Mouse (Mus musculus) effector memory CD4-positive, alpha-beta T cell, adult 5 months (primary cell): ENCODE measurements around the gene Ddrgk1. TPM values are rescaled to one million over a fixed set of nuclear protein-coding genes. Genes with fewer than 3 reads are reported as not detected.

Source experiments
- polyA plus RNA-seq: library from polyadenylated mRNA; unstranded; fragments of 100-300 nt; shearing (Covaris generic); gene quantifications from one replicate; pipeline ENCODE4 v1.2.1, GENCODE M21; 2017

Gene Ddrgk1
- polyA plus RNA-seq: 136 TPM

DNA sequence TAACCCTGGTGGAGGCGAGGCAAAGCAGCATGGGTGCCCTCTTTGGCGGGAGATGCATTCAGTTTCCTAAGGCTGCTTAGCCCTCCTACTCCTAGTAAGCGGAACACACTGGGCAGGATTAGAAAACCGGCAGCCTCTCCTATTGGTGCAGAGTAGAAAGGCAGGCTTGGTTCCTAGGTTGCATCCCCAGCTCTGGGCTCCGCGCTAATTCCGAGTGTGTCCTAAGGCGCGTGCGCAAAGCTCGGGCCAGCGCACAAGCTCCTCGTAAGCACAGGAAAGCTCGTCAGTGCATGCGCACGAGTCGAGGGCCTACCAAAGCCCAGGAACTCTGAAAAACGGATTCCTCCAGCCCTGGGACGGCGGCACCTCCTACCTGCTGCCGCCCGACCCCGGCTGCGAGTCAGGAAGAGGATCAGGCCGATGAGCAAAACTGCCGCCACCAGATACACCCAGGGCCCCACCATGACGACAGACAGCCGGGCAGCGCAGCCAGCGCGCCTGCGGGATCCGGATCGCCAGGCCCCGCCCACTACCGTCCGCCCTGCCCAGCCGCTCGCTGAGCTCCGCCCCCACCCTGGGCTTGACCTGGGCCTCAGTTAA, at the start of gene Ddrgk1:
Gene Ddrgk1, minus strand, starts transcription at position 558 of the 600 bp plus-strand sequence.

DNA sequence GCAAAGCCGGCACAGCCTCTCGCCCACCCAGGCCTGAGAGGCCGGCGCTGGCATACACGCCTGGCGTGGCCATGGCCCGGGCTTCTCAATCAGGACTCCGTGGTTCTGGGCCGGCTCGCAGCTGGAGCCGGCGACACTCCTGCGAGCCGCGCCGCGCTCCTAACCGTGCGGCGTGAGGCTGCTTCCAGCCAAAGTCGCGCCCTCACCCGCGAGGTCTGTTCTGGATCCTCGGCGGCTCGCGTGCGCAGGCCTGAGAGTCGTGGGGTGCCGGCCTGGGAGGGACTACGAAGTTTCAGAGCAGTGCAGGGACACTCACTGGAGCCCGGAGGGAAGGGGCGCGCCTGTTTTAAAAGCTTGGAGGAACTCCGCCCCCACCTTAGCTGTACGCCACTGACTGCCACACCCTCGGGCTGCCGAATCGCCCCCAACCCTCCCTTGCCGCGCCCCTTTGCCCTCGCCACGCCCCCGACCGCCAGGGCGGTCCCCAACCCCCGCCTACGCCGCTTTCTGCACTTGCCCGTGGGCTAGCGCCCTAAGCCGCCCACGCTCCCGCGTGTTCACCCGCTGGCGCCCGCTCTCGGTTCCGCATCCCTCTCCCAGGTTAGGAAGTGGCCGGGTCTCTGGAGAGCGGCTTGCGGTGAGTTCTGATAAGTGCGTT, 32.8 kb upstream of the Ddrgk1 start, which contains the start of gene Slc4a11:
Gene Slc4a11, minus strand, starts transcription at position 367 of the 658 bp plus-strand sequence.

DNA sequence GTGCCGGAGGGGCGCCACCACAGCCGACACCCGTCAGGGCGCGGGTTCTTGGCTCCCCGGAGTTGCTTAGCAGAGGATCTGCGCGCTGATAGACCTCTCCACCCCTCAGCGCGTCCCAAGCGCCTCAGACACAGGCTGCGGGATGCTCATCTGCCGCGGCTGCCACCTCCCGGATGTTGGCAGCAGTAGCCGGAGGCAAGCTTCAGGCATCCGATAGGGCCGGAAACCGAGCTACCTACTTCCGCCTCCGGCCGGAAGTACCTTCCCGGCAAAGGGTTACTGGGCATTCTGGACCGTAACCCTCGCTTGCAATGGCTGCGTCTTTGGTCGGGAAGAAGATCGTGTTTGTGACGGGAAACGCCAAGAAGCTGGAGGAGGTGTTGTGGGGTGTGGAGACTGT, 3.1 kb upstream of the Ddrgk1 start, which contains the start of gene Itpa:
Gene Itpa, plus strand, starts transcription at position 52 of the 400 bp plus-strand sequence.

DNA sequence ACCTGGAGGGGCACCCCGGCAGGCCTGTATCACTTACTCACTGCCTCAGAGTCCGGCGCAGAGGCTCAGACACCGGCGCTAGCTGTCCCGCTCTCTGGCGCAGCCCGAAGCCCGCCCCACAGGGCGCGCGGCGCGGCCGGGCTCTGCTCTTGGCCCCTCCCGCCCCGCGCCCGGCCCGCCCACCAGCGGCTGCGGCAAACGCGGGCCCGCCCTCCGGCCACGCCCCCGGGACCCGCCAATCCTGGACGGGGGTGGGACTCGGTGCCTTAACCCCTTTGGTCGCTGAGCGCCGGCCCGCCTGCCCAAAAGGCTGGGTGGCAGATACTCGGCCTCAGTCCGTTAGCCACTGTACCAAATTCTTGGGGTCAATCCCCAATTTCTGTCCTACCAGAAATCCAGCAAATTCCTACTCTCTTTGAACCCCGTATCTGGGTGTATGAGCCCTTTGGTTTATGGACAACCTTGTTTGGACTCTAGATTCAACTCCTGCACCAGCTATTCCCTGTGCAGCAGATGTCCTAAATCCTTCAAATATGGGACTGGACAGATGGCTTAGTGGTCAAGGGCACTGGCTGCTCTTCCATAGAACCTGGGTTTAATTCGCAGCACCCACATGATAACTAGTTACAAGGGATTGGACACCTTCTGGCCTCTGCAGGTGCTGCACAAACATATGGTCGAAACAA, 21.6 kb downstream of the Ddrgk1 start, which contains the start of gene Lzts3:
Gene Lzts3, minus strand, starts transcription at position 120 of the 686 bp plus-strand sequence.

DNA sequence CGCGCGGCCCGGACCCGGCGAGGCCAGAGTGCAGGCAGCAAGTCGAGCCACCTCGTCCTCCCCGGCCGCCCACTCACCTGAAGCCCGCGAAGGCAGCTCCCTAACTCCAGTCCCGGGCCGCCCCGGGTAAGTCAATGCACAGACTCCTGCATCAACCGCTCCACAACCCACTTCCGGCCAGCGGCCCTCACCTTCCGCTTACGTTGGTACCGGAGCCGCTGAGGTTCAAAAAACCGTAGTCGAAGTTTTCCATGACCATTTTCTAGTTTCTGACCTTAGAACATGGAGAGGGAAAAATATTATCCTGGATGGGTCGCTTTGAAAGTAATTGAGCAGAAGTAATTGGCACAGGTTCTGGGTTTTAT, 34.6 kb downstream of the Ddrgk1 start, which contains the start of the genes Fastkd5 and Ubox5:
Gene Fastkd5, minus strand, starts transcription at position 189 of the 365 bp plus-strand sequence.
Gene Ubox5, minus strand, starts transcription at position 200 of the 365 bp plus-strand sequence.

Other genes starting within 250 kb of the Ddrgk1 start
- 247 TPM for gene Vps16, start 240.3 kb downstream of the Ddrgk1 start, polyA plus RNA-seq
- 16.8 TPM for gene Pced1a, start 240.0 kb downstream of the Ddrgk1 start, polyA plus RNA-seq
- gene Ptpra, start 214.4 kb downstream of the Ddrgk1 start, polyA plus RNA-seq: 137 TPM
- gene Mrps26, start 100.9 kb downstream of the Ddrgk1 start, polyA plus RNA-seq: 49.8 TPM
- not detected for gene Oxt, start 88.5 kb downstream of the Ddrgk1 start, polyA plus RNA-seq
- not detected for gene Avp, start 82.1 kb downstream of the Ddrgk1 start, polyA plus RNA-seq
- gene Fastkd5, start 34.6 kb downstream of the Ddrgk1 start, polyA plus RNA-seq: 8.9 TPM
- gene Ubox5, start 34.6 kb downstream of the Ddrgk1 start, polyA plus RNA-seq: 2.9 TPM
- gene Lzts3, start 21.9 kb downstream of the Ddrgk1 start, polyA plus RNA-seq: 2.8 TPM
- 20.1 TPM for gene Itpa, start 3.0 kb upstream of the Ddrgk1 start, polyA plus RNA-seq
- gene Slc4a11, start 32.9 kb upstream of the Ddrgk1 start, polyA plus RNA-seq: not detected
- gene 4930402H24Rik, start 241.7 kb upstream of the Ddrgk1 start, polyA plus RNA-seq: 20.6 TPM
- 13.7 TPM for gene Atrn, start 241.8 kb upstream of the Ddrgk1 start, polyA plus RNA-seq